Mouse (Mus musculus) ES-Bruce4 (cell line): ENCODE data around the gene Atg16l2.

ENCODE experiments used
- CTCF ChIP-seq: IDR thresholded peaks from one replicate; pipeline ENCODE4 v1.8.1; 2011; ENCODE audit warnings: low read depth, low read length
- EP300 ChIP-seq: IDR thresholded peaks from 2 replicates; pipeline ENCODE4 v1.6.1; 2011; ENCODE audit warnings: low read depth, low read length; ENCODE audit not compliant: insufficient read depth
- POLR2A ChIP-seq: IDR thresholded peaks from one replicate; pipeline ENCODE4 v1.8.1; 2011; ENCODE audit warnings: low read length; ENCODE audit not compliant: insufficient read depth

DNA sequence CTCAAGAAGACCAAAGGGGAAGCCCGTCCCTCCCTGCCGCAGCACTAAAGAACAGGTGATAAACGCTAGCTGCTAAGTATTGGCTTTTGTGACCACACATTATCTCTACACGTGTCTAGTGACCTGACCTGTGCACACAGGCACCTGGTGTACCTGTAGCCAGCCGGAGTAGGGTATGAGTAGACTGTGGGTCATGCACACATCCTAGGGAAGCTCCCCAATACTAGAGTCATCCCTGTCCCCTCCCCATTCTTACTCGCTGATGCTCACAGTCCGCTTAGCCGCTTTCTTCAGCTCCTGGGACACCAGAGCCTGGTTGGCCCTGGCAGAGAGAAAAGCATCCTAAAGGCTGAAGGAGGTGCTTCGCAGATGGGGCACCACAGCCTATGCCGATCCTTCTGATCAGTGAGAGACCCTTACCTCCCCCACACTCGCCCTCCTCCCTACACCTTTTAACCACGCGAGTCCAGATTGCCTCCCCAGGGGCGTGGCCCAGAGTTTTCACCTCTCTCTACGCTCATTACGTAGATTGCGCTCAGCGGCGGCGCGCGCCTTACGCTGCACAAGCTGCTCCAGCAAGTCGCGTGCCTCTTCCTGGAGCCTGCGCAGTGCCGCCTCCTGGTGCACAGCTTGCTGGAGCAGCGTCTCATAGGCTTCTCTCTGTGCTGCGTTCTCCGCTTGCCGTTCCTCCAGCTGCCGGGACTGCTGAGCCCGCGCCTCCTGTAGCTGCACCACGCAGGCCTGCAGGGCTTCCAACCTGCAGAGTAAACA is 5.6 kb downstream of the Atg16l2 start:
- TF ChIP-seq CTCF, result no peak
- no peak for TF ChIP-seq POLR2A
- TF ChIP-seq EP300, result peak; percentile 45; the same call in 1 of the 2 replicates
